Mouse (Mus musculus) limb, embryonic 12.5 days (tissue): ENCODE measurements around the gene Il12a. TPM values are rescaled to one million over a fixed set of nuclear protein-coding genes. Genes with fewer than 3 reads are reported as not detected.

Experiments
- ATAC-seq: fragments of 200-750 bp; cut with Nextera tagmentation; 2 replicates; pipeline ENCODE4 v1.8.0; 2017; ENCODE audit warnings: low read depth, moderate TSS enrichment; ENCODE audit not compliant: insufficient number of reproducible peaks, insufficient read depth, low FRiP score, low TSS enrichment
- H3K27ac ChIP-seq: fragments of 300-500 bp; sonication (generic); 2 replicates; pipeline ENCODE4 v1.5.1; 2016; ENCODE audit warnings: mild to moderate bottlenecking, moderate library complexity
- H3K27me3 ChIP-seq: fragments of 300-500 bp; sonication (generic); 2 replicates; pipeline ENCODE4 v1.6.1; 2016; ENCODE audit warnings: mild to moderate bottlenecking, moderate library complexity
- H3K36me3 ChIP-seq: fragments of 300-500 bp; sonication (generic); 2 replicates; pipeline ENCODE4 v1.6.1; 2016; ENCODE audit warnings: mild to moderate bottlenecking, moderate library complexity
- H3K4me1 ChIP-seq: fragments of 300-500 bp; sonication (generic); replicated peaks from 2 replicates; pipeline ENCODE4 v1.6.1; 2016
- H3K4me2 ChIP-seq: fragments of 300-500 bp; sonication (generic); 2 replicates; pipeline ENCODE4 v1.6.1; 2016; ENCODE audit warnings: mild to moderate bottlenecking, moderate library complexity
- H3K4me3 ChIP-seq: fragments of 300-500 bp; sonication (generic); replicated peaks from 2 replicates; pipeline ENCODE4 v1.5.1; 2016; ENCODE audit warnings: mild to moderate bottlenecking
- H3K9ac ChIP-seq: fragments of 300-500 bp; sonication (generic); replicated peaks from 2 replicates; pipeline ENCODE4 v1.6.1; 2016; ENCODE audit warnings: mild to moderate bottlenecking, moderate library complexity
- H3K9me3 ChIP-seq: fragments of 300-500 bp; sonication (generic); 2 replicates; pipeline ENCODE4 v1.6.1; 2016; ENCODE audit warnings: mild to moderate bottlenecking, moderate library complexity
- WGBS: fragments of 180-500 bp; shearing (Covaris S2); methylation state at CpG from one replicate; pipeline ENCODE4 v1.1.7; 2016; 5-methylcytosine and 5-hydroxymethylcytosine counted together
- polyA plus RNA-seq: library from polyadenylated mRNA; unstranded; fragments of >200 nt; fragmentation: Nextera tagmentation; extraction: Ambion mirVana; gene quantifications from 2 replicates; pipeline ENCODE4 v1.2.1, GENCODE M21; 2016

Gene Il12a
- polyA plus RNA-seq, 1 experiment from 2014 or later: not detected

DNA sequence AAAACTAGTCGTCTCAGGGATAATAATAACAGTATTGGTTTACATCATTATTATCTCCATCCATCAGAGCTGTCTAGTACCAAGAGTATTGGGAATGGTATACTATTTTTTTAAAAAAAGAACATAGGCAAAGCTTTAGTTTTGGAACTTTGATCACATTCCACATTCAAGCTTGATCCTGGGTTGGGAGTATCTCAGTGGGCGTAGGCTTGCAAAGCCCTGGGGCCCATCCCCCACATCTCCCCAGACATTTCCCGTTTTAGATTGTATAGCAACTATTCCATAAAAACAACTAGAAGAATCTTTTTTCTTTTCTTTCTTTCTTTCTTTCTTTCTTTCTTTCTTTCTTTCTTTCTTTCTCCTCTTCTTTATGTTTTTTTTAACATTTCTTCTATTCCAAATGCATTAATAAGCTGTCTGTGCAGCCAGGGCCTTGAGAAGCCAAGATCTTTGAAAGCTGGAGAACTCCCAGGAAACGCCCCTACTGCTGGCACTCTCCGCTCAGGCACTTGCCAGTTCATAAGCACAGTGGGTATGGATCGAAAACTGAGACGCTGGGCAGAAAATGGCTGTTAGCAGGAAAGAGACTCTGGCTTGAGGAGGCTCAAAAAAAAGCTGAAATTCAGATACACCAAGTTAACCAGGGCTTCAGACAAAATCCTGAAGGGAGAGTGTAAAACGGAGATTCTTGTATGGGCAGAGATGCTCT is 3.4 kb upstream of the Il12a start:
- no peaks in the 10 kb centered on the region for H3K4me1 ChIP-seq
- H3K4me3 ChIP-seq: no peak overlapping the region
- no peak overlapping the region for H3K9ac ChIP-seq
- no peaks in the 10 kb centered on the region for H3K9me3 ChIP-seq
- 75% methylated on average over 8 of the region's 8 CpGs for WGBS
- H3K4me2 ChIP-seq: no peak overlapping the region
- H3K27me3 ChIP-seq: peaks cover 6% of the 10 kb centered on the region; the same call in 1 of the 2 replicates
- no peaks in the 10 kb centered on the region for H3K36me3 ChIP-seq
- no peak for ATAC-seq
- H3K27ac ChIP-seq: no peak overlapping the region

DNA sequence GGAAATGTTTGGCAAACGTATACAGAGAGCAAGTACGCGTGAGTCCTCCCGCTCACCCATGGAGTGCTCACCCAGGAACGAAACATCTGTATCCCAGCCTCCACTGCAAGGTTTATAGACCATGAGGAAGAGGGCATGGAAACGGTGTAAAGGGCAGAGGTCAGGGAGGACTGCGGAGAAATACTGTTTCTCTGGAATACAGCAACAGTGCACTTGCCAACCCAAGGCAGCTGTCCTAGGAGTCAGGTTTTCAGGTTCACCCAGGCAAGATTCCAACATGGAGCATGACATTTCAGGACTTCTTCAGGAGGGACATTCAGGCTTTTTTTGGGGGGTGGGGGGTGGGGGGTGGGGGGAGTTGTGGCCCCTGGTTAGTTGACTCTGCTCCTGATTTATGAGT is 1.1 kb upstream of the Il12a start:
- Histone ChIP-seq H3K36me3 (no peaks in the 10 kb centered on the region), H3K4me2 (no peak overlapping the region), H3K4me1 (peaks cover 18% of the 10 kb centered on the region), H3K9ac (no peak overlapping the region), H3K27me3 (peaks cover 6% of the 10 kb centered on the region; the same call in 1 of the 2 replicates), H3K9me3 (no peaks in the 10 kb centered on the region), H3K27ac (no peak overlapping the region), H3K4me3 (no peak overlapping the region)
- WGBS: 58% methylated on average over 7 of the region's 7 CpGs
- ATAC-seq: no peak

DNA sequence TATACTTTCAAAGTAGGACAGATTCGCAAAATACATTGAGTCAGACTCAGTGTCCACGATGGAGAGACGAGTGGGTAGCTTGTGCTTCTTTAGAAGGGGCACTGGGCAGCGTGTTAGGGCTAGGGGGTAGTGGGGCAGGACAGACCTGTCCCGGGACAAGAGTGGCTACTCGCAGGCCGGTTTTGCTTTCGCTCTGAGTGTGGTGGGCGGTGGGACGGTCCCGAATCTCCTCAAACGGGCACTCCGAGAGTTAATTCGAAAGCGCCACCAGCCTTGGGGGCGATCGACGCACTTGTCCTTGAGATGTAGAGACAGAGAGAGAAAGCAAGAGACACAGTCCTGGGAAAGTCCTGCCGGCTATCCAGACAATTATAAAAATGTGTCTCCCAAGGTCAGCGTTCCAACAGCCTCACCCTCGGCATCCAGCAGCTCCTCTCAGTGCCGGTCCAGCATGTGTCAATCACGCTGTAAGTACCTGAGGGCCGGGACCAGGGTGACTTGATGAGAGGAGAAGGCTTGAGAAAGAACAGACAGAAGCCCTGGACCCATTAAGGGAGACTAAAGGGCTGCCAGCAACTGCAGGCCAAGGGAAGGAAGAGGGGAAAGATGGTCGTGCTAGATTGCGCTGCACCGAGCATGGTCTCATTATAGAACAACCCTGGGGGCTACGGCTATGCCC is 795 bp downstream of the Il12a start:
- ATAC-seq: no peak
- peaks cover 18% of the 10 kb centered on the region for H3K4me1 ChIP-seq
- H3K4me3 ChIP-seq: no peak overlapping the region
- H3K4me2 ChIP-seq: no peak overlapping the region
- WGBS: 88% methylated on average over 28 of the region's 28 CpGs
- no peaks in the 10 kb centered on the region for H3K36me3 ChIP-seq
- H3K9ac ChIP-seq: no peak overlapping the region
- no peak overlapping the region for H3K27ac ChIP-seq
- H3K27me3 ChIP-seq: peaks cover 6% of the 10 kb centered on the region; the same call in 1 of the 2 replicates
- H3K9me3 ChIP-seq: no peaks in the 10 kb centered on the region

DNA sequence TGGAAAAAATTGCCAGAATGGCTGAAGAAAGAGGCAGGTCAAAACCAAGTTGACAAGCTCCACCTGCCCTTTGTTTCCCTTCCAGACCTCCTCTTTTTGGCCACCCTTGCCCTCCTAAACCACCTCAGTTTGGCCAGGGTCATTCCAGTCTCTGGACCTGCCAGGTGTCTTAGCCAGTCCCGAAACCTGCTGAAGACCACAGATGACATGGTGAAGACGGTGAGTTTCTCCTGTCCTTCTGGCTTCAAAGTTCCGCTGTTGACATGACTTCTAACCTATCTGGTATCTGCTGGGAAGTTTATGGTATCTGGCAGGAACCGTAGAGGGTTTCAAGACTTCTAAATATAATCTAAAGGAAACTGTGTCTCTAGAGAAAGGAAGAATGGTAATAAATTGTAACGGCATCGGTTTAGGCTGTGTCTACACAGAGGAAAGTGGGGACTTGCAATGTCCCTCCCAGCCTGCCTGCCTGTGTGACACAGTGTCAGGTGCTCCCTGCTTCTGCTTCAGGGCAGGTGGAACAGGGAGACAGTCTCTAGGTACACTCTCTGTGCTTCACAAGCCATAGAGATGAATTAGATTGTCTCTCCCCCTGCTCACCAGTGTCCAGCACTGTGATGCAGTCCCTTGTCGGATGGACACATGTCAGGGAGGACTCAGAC is 1.6 kb downstream of the Il12a start:
- no peak for ATAC-seq
- Histone ChIP-seq H3K9me3 (no peaks in the 10 kb centered on the region), H3K27ac (no peak overlapping the region), H3K27me3 (peaks cover 6% of the 10 kb centered on the region; the same call in 1 of the 2 replicates), H3K9ac (no peak overlapping the region), H3K4me3 (no peak overlapping the region), H3K4me2 (no peak overlapping the region), H3K36me3 (no peaks in the 10 kb centered on the region), H3K4me1 (peaks cover 18% of the 10 kb centered on the region)
- 76% methylated on average over 7 of the region's 7 CpGs for WGBS

DNA sequence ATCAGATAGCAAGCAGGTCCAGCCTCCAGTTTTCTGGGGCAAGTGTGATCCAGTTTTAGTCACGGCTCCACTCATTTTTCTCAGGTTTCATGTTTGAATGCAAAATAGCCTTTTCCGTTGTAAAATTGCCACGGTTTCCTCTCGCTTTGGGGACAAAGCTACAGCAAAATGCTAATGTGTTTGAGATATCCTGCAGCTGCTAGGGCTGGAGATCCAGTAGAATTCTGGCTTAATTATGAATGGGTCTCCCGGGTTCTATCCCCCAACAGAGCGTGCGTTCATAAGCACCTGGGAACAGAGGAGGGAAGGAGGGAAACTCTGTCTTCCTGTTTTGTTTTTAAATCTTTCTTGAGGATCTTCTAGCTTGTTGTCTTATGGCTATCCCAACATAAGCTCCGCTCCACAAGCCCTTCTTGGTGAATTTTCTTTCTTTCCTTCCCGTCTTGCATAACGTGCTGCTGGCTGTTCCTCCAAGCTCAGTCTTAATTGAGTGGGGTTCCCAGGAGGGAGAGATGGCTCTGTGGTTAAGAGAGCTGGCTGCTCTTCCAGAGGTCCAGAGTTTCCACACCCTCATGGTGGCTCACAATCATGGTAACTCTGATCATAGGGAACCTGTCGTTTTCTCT is 2.3 kb downstream of the Il12a start:
- Histone ChIP-seq H3K36me3 (no peaks in the 10 kb centered on the region), H3K4me3 (no peak overlapping the region), H3K4me2 (no peak overlapping the region), H3K9me3 (no peaks in the 10 kb centered on the region), H3K9ac (no peak overlapping the region), H3K27me3 (peaks cover 6% of the 10 kb centered on the region; the same call in 1 of the 2 replicates), H3K27ac (peak overlapping the region; percentile 23; the same call in 1 of the 2 replicates), H3K4me1 (peaks cover 18% of the 10 kb centered on the region)
- no peak for ATAC-seq
- WGBS: 74% methylated on average over 11 of the region's 11 CpGs

DNA sequence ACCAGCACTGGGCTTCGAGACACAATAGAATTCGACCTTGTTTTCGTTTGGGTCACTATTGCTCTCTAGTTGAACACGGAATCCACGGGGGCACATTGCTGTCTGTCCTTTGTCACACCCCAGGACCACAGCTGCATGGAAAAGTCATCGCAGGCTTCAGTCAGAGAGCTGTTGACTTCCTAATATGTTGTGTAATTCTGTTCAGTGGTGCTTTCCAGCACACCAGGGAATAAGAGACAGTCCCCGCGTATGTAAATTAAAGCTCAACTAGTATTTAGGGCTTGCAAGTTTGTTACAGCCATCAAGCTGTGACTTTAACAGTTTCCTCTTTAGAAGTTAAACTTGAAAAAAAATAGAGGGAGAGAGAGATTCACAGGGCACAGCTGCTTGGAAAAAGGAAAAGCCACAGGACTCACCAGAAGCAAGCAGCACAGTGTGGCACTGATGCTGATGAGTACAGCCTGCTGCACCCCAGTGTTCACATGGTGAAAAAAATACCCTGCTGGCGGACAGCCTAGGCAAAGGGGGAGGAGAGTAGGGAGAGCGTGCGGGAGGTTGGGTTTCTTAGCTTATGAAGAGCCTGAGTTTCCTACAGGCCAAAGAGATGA is 3.1 kb downstream of the Il12a start:
- WGBS: 50% methylated on average over 11 of the region's 11 CpGs
- ATAC-seq: 0 out of 2 replicates have a peak, but pooled peaks have one; percentile 47

DNA sequence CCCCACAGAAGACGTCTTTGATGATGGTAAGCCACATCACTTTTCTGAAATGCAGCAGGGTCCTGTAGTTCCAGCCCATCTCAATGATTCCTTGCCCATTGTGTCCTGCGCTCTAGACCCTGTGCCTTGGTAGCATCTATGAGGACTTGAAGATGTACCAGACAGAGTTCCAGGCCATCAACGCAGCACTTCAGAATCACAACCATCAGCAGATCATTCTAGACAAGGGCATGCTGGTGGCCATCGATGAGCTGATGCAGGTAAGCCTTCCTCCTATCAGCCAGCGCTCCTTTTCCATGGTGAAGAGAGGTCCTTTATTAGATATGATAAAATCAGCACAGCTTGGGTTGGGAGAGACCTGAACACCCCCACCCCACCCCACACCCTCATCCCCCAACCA is 4.9 kb downstream of the Il12a start:
- Histone ChIP-seq H3K27me3 (peaks cover 4% of the 10 kb centered on the region; the same call in 1 of the 2 replicates), H3K27ac (no peak overlapping the region), H3K4me2 (no peak overlapping the region), H3K36me3 (no peaks in the 10 kb centered on the region), H3K9ac (no peak overlapping the region), H3K9me3 (no peaks in the 10 kb centered on the region), H3K4me3 (no peak overlapping the region), H3K4me1 (peaks cover 18% of the 10 kb centered on the region)
- ATAC-seq: no peak
- WGBS: 93% methylated on average over 5 of the region's 5 CpGs

More for the DNA sequence above, 3.1 kb downstream of the Il12a start:
- H3K9me3 ChIP-seq: no peaks in the 10 kb centered on the region
- peaks cover 6% of the 10 kb centered on the region; the same call in 1 of the 2 replicates for H3K27me3 ChIP-seq
- no peak overlapping the region for H3K27ac ChIP-seq
- H3K4me3 ChIP-seq: no peak overlapping the region
- no peak overlapping the region for H3K4me2 ChIP-seq
- H3K4me1 ChIP-seq: peaks cover 18% of the 10 kb centered on the region
- no peaks in the 10 kb centered on the region for H3K36me3 ChIP-seq
- no peak overlapping the region for H3K9ac ChIP-seq

DNA sequence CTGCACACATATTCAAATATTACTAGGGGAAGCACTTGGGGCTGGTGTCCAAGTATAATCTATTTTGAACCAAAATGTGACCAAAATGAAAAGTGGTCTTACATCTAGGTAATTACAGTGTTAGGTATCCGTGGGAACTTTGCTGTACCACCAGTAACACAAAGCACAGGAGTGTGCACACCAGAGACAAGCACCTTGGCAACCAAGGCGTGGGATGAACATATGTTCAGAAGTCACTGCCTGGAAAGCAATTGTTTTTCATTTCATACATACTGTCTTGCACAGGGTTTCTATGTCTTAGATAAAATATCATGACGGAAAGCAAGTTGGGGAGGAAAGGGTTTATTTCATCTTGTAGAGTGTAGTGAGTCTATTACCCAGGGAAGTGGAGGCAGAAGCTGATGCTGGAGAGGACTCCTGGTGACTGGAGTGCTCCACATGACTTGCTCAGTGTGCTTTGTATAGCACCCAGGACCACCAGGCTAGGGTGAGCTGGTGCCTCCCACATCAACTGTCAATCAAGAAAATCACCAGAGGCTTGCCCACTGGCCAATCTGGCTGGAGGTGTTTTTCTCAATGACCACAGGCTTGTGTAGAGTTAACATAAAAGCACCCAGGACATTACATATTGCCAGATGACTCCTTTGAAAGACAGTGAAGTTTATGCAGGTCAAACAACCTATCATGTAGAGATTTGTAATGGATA is 6.2 kb downstream of the Il12a start:
- no peaks in the 10 kb centered on the region for H3K9me3 ChIP-seq
- H3K27me3 ChIP-seq: no peaks in the 10 kb centered on the region
- 93% methylated on average over 3 of the region's 3 CpGs for whole genome bisulfite sequencing
- no peak overlapping the region for H3K9ac ChIP-seq
- no peaks in the 10 kb centered on the region for H3K36me3 ChIP-seq
- peaks cover 18% of the 10 kb centered on the region for H3K4me1 ChIP-seq
- H3K27ac ChIP-seq: no peak overlapping the region
- no peak overlapping the region for H3K4me2 ChIP-seq
- no peak overlapping the region for H3K4me3 ChIP-seq
- no peak for ATAC-seq

DNA sequence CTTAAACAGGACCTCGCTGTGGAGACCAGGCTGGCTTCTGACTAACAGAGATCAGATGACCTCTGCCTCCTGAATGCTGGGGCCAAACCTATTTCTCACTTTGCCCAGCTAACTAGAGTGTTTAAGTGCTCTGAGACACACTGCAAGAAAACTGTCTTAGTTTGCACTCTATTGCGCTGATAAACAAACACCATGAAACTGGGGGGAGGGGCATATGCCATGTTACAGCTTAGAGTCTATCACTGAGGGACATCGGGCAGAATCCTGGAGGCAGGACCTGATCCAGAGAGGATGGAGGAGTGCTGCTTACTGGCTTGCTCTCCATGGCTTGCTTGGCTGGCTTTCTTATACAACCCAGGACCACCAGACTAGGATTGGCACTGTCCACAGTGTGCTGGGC is 8.2 kb downstream of the Il12a start:
- no peak overlapping the region for H3K9ac ChIP-seq
- WGBS: 95% methylated on average over 3 of the region's 3 CpGs
- no peak overlapping the region for H3K4me2 ChIP-seq
- peaks cover 4% of the 10 kb centered on the region; the same call in 1 of the 2 replicates for H3K4me1 ChIP-seq
- ATAC-seq: no peak
- no peaks in the 10 kb centered on the region for H3K36me3 ChIP-seq
- H3K27ac ChIP-seq: no peak overlapping the region
- no peaks in the 10 kb centered on the region for H3K9me3 ChIP-seq
- H3K27me3 ChIP-seq: no peaks in the 10 kb centered on the region
- no peak overlapping the region for H3K4me3 ChIP-seq

DNA sequence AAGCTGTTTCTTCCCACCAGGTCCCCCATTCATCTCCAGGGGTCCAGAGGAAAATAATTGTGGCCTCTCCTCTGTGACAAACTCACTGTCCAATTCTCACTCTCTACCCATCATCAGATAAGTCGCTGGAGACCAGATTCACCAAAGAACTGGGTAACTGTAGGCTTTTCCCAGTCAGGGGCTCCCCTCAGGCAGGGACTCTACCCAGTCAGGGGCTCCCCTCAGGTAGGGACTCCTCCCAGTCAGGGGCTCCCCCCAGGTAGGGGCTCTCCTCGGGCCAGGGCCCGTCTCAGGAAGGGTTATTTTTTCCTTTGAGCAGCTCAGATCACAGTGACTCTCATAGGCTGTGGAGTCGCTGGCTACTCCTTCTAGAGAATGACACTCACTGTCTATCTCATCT is 9.6 kb downstream of the Il12a start:
- no peak overlapping the region for H3K4me2 ChIP-seq
- no peak overlapping the region for H3K27ac ChIP-seq
- ATAC-seq: no peak
- 0 out of 2 replicates have a peak, but pooled peaks cover 4% of the 10 kb centered on the region for H3K4me1 ChIP-seq
- H3K4me3 ChIP-seq: no peak overlapping the region
- H3K27me3 ChIP-seq: no peaks in the 10 kb centered on the region
- H3K36me3 ChIP-seq: no peaks in the 10 kb centered on the region
- 86% methylated on average over 4 of the region's 4 CpGs for WGBS
- H3K9me3 ChIP-seq: no peaks in the 10 kb centered on the region
- H3K9ac ChIP-seq: no peak overlapping the region
